Mouse (Mus musculus) stomach, embryonic 14.5 days (tissue): ENCODE measurements around the gene Nek10. TPM values are rescaled to one million over a fixed set of nuclear protein-coding genes. Genes with fewer than 3 reads are reported as not detected.

Source experiments
- ATAC-seq: fragments of 200-750 bp; cut with Nextera tagmentation; 2 replicates; pipeline ENCODE4 v1.8.0; 2017; ENCODE audit warnings: low read depth, moderate TSS enrichment; ENCODE audit not compliant: insufficient number of reproducible peaks, insufficient read depth, low FRiP score
- H3K27ac ChIP-seq: fragments of 300-500 bp; sonication (generic); 2 replicates; pipeline ENCODE4 v1.5.1; 2014; ENCODE audit warnings: mild to moderate bottlenecking, low read length, moderate library complexity, mixed read lengths
- H3K27me3 ChIP-seq: fragments of 300-500 bp; sonication (generic); 2 replicates; pipeline ENCODE4 v1.6.1; 2014; ENCODE audit warnings: low read length, control low read depth, mixed read lengths; ENCODE audit not compliant: control insufficient read depth, insufficient read depth
- H3K36me3 ChIP-seq: fragments of 300-500 bp; sonication (generic); 2 replicates; pipeline ENCODE4 v1.6.1; 2014; ENCODE audit warnings: mild to moderate bottlenecking, control low read depth, low read length, moderate library complexity, mixed read lengths; ENCODE audit not compliant: control insufficient read depth, insufficient read depth
- H3K4me1 ChIP-seq: fragments of 300-500 bp; sonication (generic); 2 replicates; pipeline ENCODE4 v1.6.1; 2014; ENCODE audit warnings: low read length, control low read depth, mixed read lengths; ENCODE audit not compliant: control insufficient read depth, insufficient read depth
- H3K4me2 ChIP-seq: fragments of 300-500 bp; sonication (generic); replicated peaks from 2 replicates; pipeline ENCODE4 v1.6.1; 2014; ENCODE audit warnings: low read depth, low read length, control low read depth
- H3K4me3 ChIP-seq: fragments of 300-500 bp; sonication (generic); 2 replicates; pipeline ENCODE4 v1.5.1; 2014; ENCODE audit warnings: low read depth, low read length, control low read depth
- H3K9ac ChIP-seq: fragments of 300-500 bp; sonication (generic); replicated peaks from 2 replicates; pipeline ENCODE4 v1.6.1; 2014; ENCODE audit warnings: low read depth, mild to moderate bottlenecking, control low read depth, low read length, moderate library complexity, mixed read lengths
- H3K9me3 ChIP-seq: fragments of 300-500 bp; sonication (generic); 2 replicates; pipeline ENCODE4 v1.6.1; 2016; ENCODE audit warnings: low read depth, low read length, control low read depth; ENCODE audit not compliant: control insufficient read depth
- WGBS: fragments of 180-500 bp; shearing (Covaris S2); extraction: QIAGEN DNeasy Blood & Tissue Kit; methylation state at CpG from one replicate; pipeline ENCODE4 v1.1.7; 2014; 5-methylcytosine and 5-hydroxymethylcytosine counted together
- polyA plus RNA-seq: library from polyadenylated mRNA; unstranded; fragments of >200 nt; fragmentation: Nextera tagmentation; extraction: Ambion mirVana; gene quantifications from 2 replicates; pipeline ENCODE4 v1.2.1, GENCODE M21; 2014

The Nek10 gene
- polyA plus RNA-seq, 1 experiment from 2014 or later, result 0.04 TPM

DNA sequence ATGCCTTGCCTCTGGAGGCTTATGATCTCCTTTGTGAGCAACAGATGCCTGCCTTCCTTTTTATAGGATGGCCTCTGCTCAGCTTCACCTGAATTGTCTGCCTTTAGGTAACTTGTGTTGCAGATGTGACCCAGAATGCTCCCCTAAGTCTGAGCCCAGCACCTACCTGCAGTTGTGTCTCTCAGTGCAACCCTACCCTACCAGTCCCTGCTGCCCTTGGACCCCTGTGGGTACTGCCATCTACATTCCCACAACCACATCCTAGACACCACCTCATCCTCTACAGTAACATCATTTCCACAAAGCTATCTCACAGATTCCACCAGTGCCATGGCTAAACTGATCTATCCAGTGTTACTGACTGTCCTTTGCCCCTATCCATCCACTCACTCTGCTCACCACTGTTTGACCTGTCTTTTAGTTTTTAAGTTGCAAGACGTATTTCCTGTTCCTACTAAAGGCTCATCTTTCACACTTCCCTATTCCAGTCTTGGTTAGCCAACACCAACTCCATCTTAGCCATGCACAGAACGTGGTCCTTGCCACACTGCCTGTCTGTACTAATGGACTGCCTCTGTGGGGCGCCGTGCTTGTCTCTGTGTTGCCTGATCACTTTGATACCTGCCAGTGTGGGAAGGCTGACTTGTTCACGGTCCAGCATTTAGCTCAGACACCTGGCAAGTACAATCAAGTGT is 1.4 kb downstream of the Nek10 start:
- Histone ChIP-seq H3K4me3 (no peak overlapping the region), H3K36me3 (no peaks in the 10 kb centered on the region), H3K9ac (no peak overlapping the region), H3K4me2 (no peak overlapping the region), H3K27ac (no peak overlapping the region), H3K4me1 (no peaks in the 10 kb centered on the region), H3K9me3 (no peaks in the 10 kb centered on the region), H3K27me3 (no peaks in the 10 kb centered on the region)
- no peak for ATAC-seq
- WGBS, result 66% methylated on average over 5 of the region's 5 CpGs

DNA sequence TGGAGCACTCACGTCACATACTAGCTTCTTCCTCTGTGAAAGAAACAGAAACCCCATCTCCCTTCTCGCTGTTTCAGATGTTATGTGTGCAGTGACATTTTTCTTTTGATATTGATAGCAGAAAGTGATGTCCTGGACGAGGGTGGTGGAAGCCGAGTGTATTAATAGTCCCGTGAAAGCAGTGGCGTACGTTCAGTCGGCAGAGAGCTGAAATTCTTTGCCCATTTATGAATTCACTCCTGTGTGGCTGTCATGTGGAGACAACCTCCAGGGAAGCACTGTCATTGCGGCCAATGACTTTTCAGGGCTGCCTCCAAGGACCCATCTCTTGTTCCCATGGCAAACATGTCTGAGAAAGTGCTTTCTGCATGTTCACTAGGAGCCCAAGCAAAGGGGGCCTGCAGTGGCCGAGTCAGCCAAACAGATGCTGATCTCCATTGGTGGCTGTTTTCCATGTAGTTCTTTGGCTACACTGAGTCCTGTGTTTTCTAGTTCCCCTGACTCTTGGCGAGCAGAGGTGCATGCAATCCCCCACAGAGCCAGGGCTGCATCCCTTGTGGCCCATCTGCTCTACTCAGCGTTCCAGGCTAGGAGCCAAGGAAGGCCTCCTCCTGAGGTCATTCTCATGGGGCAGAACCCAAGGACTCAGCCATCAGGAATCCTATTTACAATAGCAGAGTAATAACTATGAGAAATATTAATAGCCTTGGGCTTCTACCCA is 29.5 kb downstream of the Nek10 start:
- H3K27ac ChIP-seq, result peak overlapping the region; percentile 48; the same call in 1 of the 2 replicates
- peaks cover 4% of the 10 kb centered on the region; the same call in 1 of the 2 replicates for H3K4me1 ChIP-seq
- H3K4me3 ChIP-seq, result no peak overlapping the region
- H3K9ac ChIP-seq, result no peak overlapping the region
- H3K9me3 ChIP-seq, result no peaks in the 10 kb centered on the region
- H3K36me3 ChIP-seq, result no peaks in the 10 kb centered on the region
- no peaks in the 10 kb centered on the region for H3K27me3 ChIP-seq
- ATAC-seq, result 0 out of 2 replicates have a peak, but pooled peaks have one; percentile 51
- 69% methylated on average over 12 of the region's 12 CpGs for WGBS
- no peak overlapping the region for H3K4me2 ChIP-seq

DNA sequence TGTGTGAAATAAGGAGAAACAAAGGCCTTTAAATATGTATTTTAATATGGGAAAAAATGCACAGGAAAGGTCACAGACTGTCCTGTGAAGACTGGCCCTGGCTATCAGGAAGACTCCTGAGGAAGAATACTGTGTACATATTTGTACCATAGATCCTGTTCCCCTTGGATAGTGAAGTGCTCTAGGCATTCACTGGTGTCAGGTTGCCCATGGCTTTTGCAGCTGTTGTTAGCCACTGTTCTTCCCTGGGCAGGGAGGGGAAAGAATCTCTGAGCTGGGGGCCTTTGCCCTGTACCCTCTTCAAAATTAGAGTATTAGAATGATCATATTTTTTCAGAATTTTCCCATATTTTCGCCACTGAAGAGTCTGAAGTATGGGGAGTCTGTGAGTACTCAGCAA is 30.3 kb downstream of the Nek10 start:
- Histone ChIP-seq H3K9ac (no peak overlapping the region), H3K9me3 (no peaks in the 10 kb centered on the region), H3K27ac (no peak overlapping the region; the same call in 1 of the 2 replicates), H3K4me3 (no peak overlapping the region), H3K36me3 (no peaks in the 10 kb centered on the region), H3K4me1 (peaks cover 4% of the 10 kb centered on the region; the same call in 1 of the 2 replicates), H3K4me2 (no peak overlapping the region), H3K27me3 (no peaks in the 10 kb centered on the region)
- ATAC-seq, result no peak
- 73% methylated on average over 1 of the region's 1 CpGs for WGBS

DNA sequence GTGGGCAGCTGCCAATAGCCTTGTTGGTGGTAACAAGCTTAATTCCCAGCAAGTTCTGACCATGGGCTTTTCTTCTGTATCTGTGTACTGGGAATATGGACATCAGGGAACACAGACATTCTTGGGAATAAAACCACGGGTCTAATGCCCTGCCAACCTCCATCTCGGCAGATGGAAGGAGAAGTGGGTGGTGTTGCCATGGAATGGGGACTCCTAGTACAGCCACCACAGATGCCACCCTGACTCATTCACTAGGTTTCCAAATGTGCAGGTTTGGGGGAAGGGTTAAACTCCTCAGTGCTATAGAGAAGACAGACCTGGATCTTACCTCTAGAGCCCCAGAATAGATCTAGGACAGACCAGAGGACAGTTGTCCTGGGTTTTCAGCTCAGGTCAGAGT is 31.1 kb downstream of the Nek10 start:
- H3K4me2 ChIP-seq, result no peak overlapping the region
- no peak overlapping the region for H3K4me3 ChIP-seq
- peaks cover 4% of the 10 kb centered on the region; the same call in 1 of the 2 replicates for H3K4me1 ChIP-seq
- WGBS, result 85% methylated on average over 2 of the region's 2 CpGs
- H3K9ac ChIP-seq, result no peak overlapping the region
- H3K27ac ChIP-seq, result no peak overlapping the region
- H3K9me3 ChIP-seq, result no peaks in the 10 kb centered on the region
- no peaks in the 10 kb centered on the region for H3K36me3 ChIP-seq
- H3K27me3 ChIP-seq, result no peaks in the 10 kb centered on the region
- no peak for ATAC-seq

DNA sequence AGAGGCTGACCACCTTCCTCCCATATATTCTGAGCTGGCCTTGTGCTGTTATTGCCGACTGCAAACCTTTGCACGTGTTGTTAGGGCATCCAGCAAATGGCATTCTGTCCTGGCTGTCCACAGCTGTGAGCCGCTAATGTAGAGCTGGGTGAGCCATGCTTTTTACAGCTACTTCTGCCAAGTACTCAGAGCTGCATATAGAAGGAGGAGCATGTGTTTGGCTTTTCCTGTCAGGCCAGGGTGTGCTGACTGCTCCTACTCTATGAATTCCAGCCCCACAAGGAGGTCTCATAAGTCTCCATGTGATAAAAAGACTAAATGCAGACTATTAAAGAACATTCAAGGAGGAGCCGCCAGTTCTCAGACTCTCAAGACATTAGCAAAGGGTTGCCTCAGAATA is 34.4 kb downstream of the Nek10 start:
- peaks cover 3% of the 10 kb centered on the region; the same call in 1 of the 2 replicates for H3K4me1 ChIP-seq
- ATAC-seq, result no peak
- no peaks in the 10 kb centered on the region for H3K27me3 ChIP-seq

DNA sequence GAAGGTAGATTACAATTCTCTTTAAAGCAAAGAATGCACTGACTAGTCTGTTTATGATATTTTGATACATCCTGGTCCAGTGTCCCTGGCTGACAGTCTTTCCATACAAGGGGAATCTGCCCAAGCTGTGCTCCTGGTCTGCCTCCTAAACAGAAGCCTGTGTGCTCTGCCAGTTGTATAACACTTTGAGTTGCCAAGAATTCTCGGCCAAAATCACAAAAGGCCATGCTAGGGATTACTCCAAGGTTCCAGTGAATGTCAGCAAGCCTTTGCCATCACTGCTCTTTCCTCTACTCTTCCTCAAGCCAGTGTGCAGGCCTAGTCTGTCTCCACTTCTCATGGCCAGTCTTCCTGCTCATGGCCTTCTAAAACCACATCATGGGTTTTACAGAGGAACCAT is 34.9 kb downstream of the Nek10 start:
- Histone ChIP-seq H3K36me3 (no peaks in the 10 kb centered on the region), H3K27ac (no peak overlapping the region), H3K9me3 (no peaks in the 10 kb centered on the region), H3K4me2 (no peak overlapping the region), H3K4me1 (no peaks in the 10 kb centered on the region), H3K9ac (no peak overlapping the region), H3K27me3 (no peaks in the 10 kb centered on the region), H3K4me3 (no peak overlapping the region)
- 56% methylated on average over 1 of the region's 1 CpGs for WGBS
- no peak for ATAC-seq

More for the DNA sequence above, 34.4 kb downstream of the Nek10 start:
- 65% methylated on average over 4 of the region's 4 CpGs for WGBS
- Histone ChIP-seq H3K27ac (no peak overlapping the region), H3K4me3 (no peak overlapping the region), H3K4me2 (no peak overlapping the region), H3K9me3 (no peaks in the 10 kb centered on the region), H3K9ac (no peak overlapping the region), H3K36me3 (no peaks in the 10 kb centered on the region)

DNA sequence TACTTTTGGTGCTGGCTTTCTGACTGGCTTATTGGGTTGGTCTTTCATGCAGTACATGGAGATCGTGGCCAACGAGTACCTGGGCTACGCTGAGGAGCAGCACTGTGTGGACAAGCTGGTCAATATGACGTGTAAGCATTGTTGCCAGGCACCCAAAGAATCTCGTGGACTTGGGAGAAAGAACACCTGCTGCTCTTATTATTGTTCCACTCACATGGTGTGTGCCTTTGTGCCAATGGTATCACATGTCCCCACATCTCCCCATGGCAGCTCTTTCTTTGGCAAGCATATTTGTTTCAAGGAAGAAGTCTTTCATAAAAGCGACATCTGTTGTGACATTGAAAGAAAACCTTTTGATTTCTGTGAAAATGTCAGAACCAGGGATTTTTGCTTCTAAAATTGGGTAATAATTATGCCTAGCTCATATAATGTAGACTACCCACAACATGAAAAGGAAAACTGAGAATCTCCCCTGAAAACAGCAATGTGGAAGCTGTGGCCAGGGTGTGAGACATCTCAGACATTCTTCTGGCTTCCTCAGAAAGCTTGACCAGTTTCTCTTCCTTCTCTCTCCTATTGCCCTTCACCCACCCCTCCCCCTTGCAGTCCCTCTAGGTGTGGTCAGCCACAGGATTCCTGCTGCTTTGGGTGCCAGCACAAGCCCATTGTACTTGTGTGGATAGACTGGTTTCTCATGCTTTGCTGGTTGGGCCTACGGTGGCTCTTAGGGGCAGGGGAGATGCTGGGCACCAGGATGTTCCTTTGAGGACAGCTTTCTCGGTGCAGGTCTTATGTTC is 39.7 kb downstream of the Nek10 start:
- H3K27ac ChIP-seq, result no peak overlapping the region

DNA sequence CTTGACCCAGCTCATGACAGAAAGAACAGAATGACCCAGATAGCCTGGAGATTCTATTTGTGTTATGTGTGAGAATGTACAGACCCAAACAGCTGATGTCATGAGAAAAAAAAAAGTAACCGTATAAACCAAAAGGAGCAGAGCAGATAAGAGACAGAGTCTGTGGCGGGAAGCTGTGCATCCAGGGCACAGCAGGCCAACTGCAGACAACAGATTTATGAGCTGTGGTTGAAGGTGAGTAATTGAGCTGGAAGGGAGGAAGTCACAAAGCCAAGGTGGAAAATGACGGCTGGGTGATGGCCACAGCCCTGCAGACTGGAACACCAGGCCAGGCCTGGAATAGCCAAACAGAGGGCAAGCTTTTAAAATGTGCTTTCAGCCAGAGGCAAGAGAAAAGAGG is 49.6 kb downstream of the Nek10 start:
- no peak for ATAC-seq
- Histone ChIP-seq H3K27me3 (no peaks in the 10 kb centered on the region), H3K36me3 (no peaks in the 10 kb centered on the region), H3K4me2 (no peak overlapping the region), H3K4me1 (no peaks in the 10 kb centered on the region), H3K9ac (no peak overlapping the region), H3K9me3 (no peaks in the 10 kb centered on the region), H3K27ac (no peak overlapping the region), H3K4me3 (no peak overlapping the region)
- 24% methylated on average over 3 of the region's 3 CpGs for WGBS

More for the DNA sequence above, 39.7 kb downstream of the Nek10 start:
- no peaks in the 10 kb centered on the region for H3K36me3 ChIP-seq
- ATAC-seq, result 0 out of 2 replicates have a peak, but pooled peaks have one; percentile 49
- 72% methylated on average over 8 of the region's 8 CpGs for WGBS
- H3K4me1 ChIP-seq, result no peaks in the 10 kb centered on the region
- H3K4me2 ChIP-seq, result no peak overlapping the region
- no peak overlapping the region for H3K9ac ChIP-seq
- no peak overlapping the region for H3K4me3 ChIP-seq
- H3K9me3 ChIP-seq, result no peaks in the 10 kb centered on the region
- H3K27me3 ChIP-seq, result no peaks in the 10 kb centered on the region
